Comparison of ENCODE assay signal across 21 mouse cellular contexts in genomic region chr2:172140080-172140479, GRCm38 (mm10).
A peak's percentile ranks its signal among the peaks of the same experiment; 100 is the strongest.
DNase-seq lines count a peak whose midpoint lies in the region; ATAC-seq and TF ChIP-seq lines count a peak whose summit lies in the region.
"Had no signal": no experiment of that assay in that cellular context is flagged by ENCODE, and none has a peak within 500 bp of the region (broad histone marks: within the 10 kb centered on the region; RNA-seq: fewer than 3 reads in every experiment).

No protein-coding gene starts in this region.

- H3K27ac ChIP-seq in forebrain, embryonic 12.5 days, result 0 out of 2 replicates have a peak overlapping the region, but pooled peaks have one; percentile 32
- no peak overlapping the region for H3K27ac ChIP-seq in forebrain, postnatal 0 days (ENCODE audit: low read depth, low read length)
- H3K27ac ChIP-seq in left cerebral cortex, adult 2 months, result peak overlapping the region; percentile 45
- H3K27ac ChIP-seq: embryonic facial prominence, embryonic 10.5 days; neural tube, embryonic 13.5 days had no signal

- H3K27me3 ChIP-seq in forebrain, embryonic 12.5 days, result no peaks in the 10 kb centered on the region
- H3K27me3 ChIP-seq in forebrain, postnatal 0 days (ENCODE audit: insufficient read depth, low read length), result no peaks in the 10 kb centered on the region
- H3K27me3 ChIP-seq: neural tube, embryonic 13.5 days; Patski had no signal

- 0 out of 2 replicates have a peak, but pooled peaks have one; percentile 14 for ATAC-seq in forebrain, embryonic 12.5 days (ENCODE audit: low FRiP score)
- no peak for ATAC-seq in forebrain, postnatal 0 days
- no peak for ATAC-seq in erythroid progenitor cell, adult 5-6 weeks (replicated peaks; ENCODE audit: low FRiP score, poor library complexity, severe bottlenecking)
- ATAC-seq: Patski had no signal

- 32% methylated on average over 6 of the region's 6 CpGs for WGBS in forebrain, embryonic 12.5 days
- WGBS in forebrain, postnatal 0 days, result 33% methylated on average over 6 of the region's 6 CpGs

- intact Hi-C loops in left cerebral cortex, adult 2 months (cut with DNase I), result no loop called here
- intact Hi-C loops in left cerebral cortex, postnatal 10 days (cut with DNase I), result no loop called here

- H3K9me3 ChIP-seq in forebrain, embryonic 12.5 days, result no peaks in the 10 kb centered on the region
- H3K9me3 ChIP-seq in forebrain, postnatal 0 days (ENCODE audit: low read length), result no peaks in the 10 kb centered on the region
- H3K9me3 ChIP-seq: embryonic facial prominence, embryonic 10.5 days; neural tube, embryonic 13.5 days had no signal

- H3K4me1 ChIP-seq in forebrain, embryonic 12.5 days, result peaks cover 11% of the 10 kb centered on the region
- H3K4me1 ChIP-seq in forebrain, postnatal 0 days (ENCODE audit: insufficient read depth), result no peaks in the 10 kb centered on the region

- no peak overlapping the region for H3K4me3 ChIP-seq in forebrain, embryonic 12.5 days (replicated peaks)
- H3K4me3 ChIP-seq in forebrain, postnatal 0 days (ENCODE audit: low read depth, low read length), result no peak overlapping the region
- no peak overlapping the region for H3K4me3 ChIP-seq in left cerebral cortex, adult 2 months
- H3K4me3 ChIP-seq: embryonic facial prominence, embryonic 10.5 days; erythroblast, embryonic 14.5 days; neural tube, embryonic 13.5 days had no signal

- H3K36me3 ChIP-seq in forebrain, embryonic 12.5 days (replicated peaks), result no peaks in the 10 kb centered on the region
- no peaks in the 10 kb centered on the region for H3K36me3 ChIP-seq in forebrain, postnatal 0 days (ENCODE audit: insufficient read depth)
- H3K36me3 ChIP-seq: embryonic facial prominence, embryonic 10.5 days; neural tube, embryonic 13.5 days had no signal

- TF ChIP-seq CTCF in forebrain, postnatal 0 days (IDR thresholded peaks at IDR 0.05; ENCODE audit: low read depth), result no peak
- TF ChIP-seq CTCF in left cerebral cortex, adult 2 months (IDR thresholded peaks at IDR 0.05), result no peak; the same call in 1 of the 2 replicates

- H3K9ac ChIP-seq in forebrain, embryonic 12.5 days, result no peak overlapping the region
- H3K9ac ChIP-seq in forebrain, postnatal 0 days, result no peak overlapping the region
- H3K9ac ChIP-seq: neural tube, embryonic 13.5 days had no signal

- no peak overlapping the region for H3K4me2 ChIP-seq in forebrain, embryonic 12.5 days
- H3K4me2 ChIP-seq in forebrain, postnatal 0 days (ENCODE audit: low read depth), result no peak overlapping the region
- H3K4me2 ChIP-seq: neural tube, embryonic 13.5 days had no signal

- DNase-seq in forebrain, postnatal 0 days, result no peak
- DNase-seq in left cerebral cortex, adult 2 months (ENCODE audit: extremely low spot score in 1 of 2, low spot score in 2 of 2), result peak; percentile 52 to 58
- no peak for DNase-seq in left cerebral cortex, postnatal 10 days (ENCODE audit: extremely low spot score in 1 of 2, low spot score in 2 of 2)
- peak; percentile 73 for DNase-seq in NIH3T3 (ENCODE audit: low read depth)
- DNase-seq in frontal cortex, adult 2 months (ENCODE audit: extremely low spot score in 1 of 2, low spot score in 1 of 2), result peak; percentile 73 to 80
- no peak for DNase-seq in gastrocnemius, postnatal 10 days
- DNase-seq: adrenal gland, postnatal 25 days; B cell, adult 2 months; cerebellum, postnatal 10 days; heart, postnatal 4 days; kidney, adult 2 months; kidney, postnatal 25 days; lung, adult 18-20 months; lung, postnatal 36 days; thymus, postnatal 25 days had no signal

Comparison
In these comparisons a context has a peak if more than half of its experiments do, and no peak if none do; other contexts are left out.
1. DNase-seq: peak in left cerebral cortex, adult 2 months (2 of 2), NIH3T3 (single experiment) and frontal cortex, adult 2 months (2 of 2); none in forebrain, postnatal 0 days (single experiment), left cerebral cortex, postnatal 10 days (0 of 2) and gastrocnemius, postnatal 10 days (single experiment).